Mouse (Mus musculus) lung, postnatal 0 days (tissue): ENCODE data around the gene Gm42417. TPM values are rescaled to one million over a fixed set of nuclear protein-coding genes. Genes with fewer than 3 reads are reported as not detected.

ENCODE experiments used
- ATAC-seq: fragments of 200-750 bp; cut with Nextera tagmentation; 2 replicates; pipeline ENCODE4 v1.8.0; 2017; ENCODE audit warnings: moderate library complexity
- DNase-seq: peaks from one replicate; pipeline ENCODE4 v3.0.0-alpha.2; 2016; ENCODE audit warnings: low spot score
- H3K27ac ChIP-seq: fragments of 300-500 bp; sonication (generic); 2 replicates; pipeline ENCODE4 v1.5.1; 2014; ENCODE audit warnings: antibody characterized with exemption, mild to moderate bottlenecking, low read length, mixed read lengths
- H3K27me3 ChIP-seq: fragments of 300-500 bp; sonication (generic); replicated peaks from 2 replicates; pipeline ENCODE4 v1.6.1; 2014; ENCODE audit warnings: low read length, mixed read lengths; ENCODE audit not compliant: insufficient read depth
- H3K36me3 ChIP-seq: fragments of 300-500 bp; sonication (generic); 2 replicates; pipeline ENCODE4 v1.6.1; 2014; ENCODE audit warnings: low read length, mixed read lengths; ENCODE audit not compliant: insufficient read depth
- H3K4me1 ChIP-seq: fragments of 300-500 bp; sonication (generic); 2 replicates; pipeline ENCODE4 v1.6.1; 2014; ENCODE audit warnings: antibody characterized with exemption, low read depth, low read length, mixed read lengths; ENCODE audit not compliant: insufficient read depth
- H3K4me2 ChIP-seq: fragments of 300-500 bp; sonication (generic); replicated peaks from 2 replicates; pipeline ENCODE4 v1.6.1; 2014; ENCODE audit warnings: low read depth, mild to moderate bottlenecking, low read length, moderate library complexity, mixed read lengths
- H3K4me3 ChIP-seq: fragments of 300-500 bp; sonication (generic); 2 replicates; pipeline ENCODE4 v1.5.1; 2014; ENCODE audit warnings: low read depth, low read length
- H3K9ac ChIP-seq: fragments of 300-500 bp; sonication (generic); replicated peaks from 2 replicates; pipeline ENCODE4 v1.6.1; 2014; ENCODE audit warnings: low read depth, mild to moderate bottlenecking
- H3K9me3 ChIP-seq: fragments of 300-500 bp; sonication (generic); 2 replicates; pipeline ENCODE4 v1.6.1; 2016; ENCODE audit warnings: low read length, mixed read lengths
- CTCF ChIP-seq: IDR thresholded peaks from 2 replicates; pipeline ENCODE4 v1.5.1; 2016; ENCODE audit warnings: antibody characterized with exemption, mild to moderate bottlenecking
- EP300 ChIP-seq: IDR thresholded peaks from 2 replicates; pipeline ENCODE4 v1.6.1; 2016; ENCODE audit warnings: antibody characterized with exemption, mild to moderate bottlenecking, control low read depth
- WGBS: fragments of 180-500 bp; shearing (Covaris S2); extraction: QIAGEN DNeasy Blood & Tissue Kit; methylation state at CpG from one replicate; pipeline ENCODE4 v1.1.7; 2014; 5-methylcytosine and 5-hydroxymethylcytosine counted together
- polyA plus RNA-seq: library from polyadenylated mRNA; unstranded; fragments of >200 nt; fragmentation: Nextera tagmentation; extraction: Ambion mirVana; gene quantifications from 2 replicates; pipeline ENCODE4 v1.2.1, GENCODE M21; 2015

Gene Gm42417
- polyA plus RNA-seq, 1 experiment from 2014 or later: 0.62 TPM

DNA sequence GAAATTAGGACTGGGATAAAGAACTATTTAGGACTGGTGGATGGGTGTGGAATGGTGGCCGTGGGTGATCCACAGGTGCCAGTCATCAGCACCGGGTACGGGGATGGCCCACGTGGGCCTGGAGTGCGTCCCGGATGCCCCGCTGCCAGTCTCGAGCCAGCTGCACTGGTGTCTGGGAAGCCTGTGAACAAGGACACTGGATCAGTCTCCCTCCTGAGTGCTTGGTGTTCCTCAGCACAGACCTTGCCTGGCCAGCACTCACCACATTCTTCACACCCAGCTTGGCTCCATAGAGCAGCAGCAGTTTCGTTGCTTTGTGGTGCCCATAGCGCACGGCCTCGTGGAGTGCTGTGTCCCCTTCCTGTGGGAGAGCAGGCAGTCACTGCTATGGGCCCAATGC, 7.8 kb downstream of the Gm42417 start:
- H3K9ac ChIP-seq: no peak overlapping the region
- WGBS: 85% methylated on average over 12 of the region's 12 CpGs

DNA sequence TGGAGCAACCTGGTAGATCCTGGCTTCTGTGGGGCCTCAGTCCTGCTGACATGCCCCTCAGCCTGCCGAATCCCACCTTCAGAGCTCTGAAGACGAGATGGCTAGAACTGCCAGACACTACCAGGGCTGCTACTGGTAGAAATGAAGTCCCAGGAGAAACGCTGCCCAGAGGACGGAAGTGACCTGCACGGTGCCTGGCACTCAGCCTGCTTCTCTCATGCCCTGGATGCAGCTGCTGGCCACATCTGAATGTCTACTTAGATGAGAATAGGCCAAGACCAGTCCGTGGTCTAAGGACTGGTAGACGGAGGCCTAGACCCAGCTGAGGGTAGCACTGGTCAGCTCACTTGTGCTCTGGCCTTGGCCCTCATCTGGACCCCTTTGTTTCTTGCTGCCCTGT, 8.3 kb downstream of the Gm42417 start:
- no peak for TF ChIP-seq EP300
- no peak for TF ChIP-seq CTCF
- Histone ChIP-seq H3K27ac (no peak overlapping the region), H3K4me3 (no peak overlapping the region), H3K4me2 (no peak overlapping the region), H3K36me3 (no peaks in the 10 kb centered on the region), H3K4me1 (peaks cover 11% of the 10 kb centered on the region; the same call in 1 of the 2 replicates), H3K9ac (no peak overlapping the region), H3K27me3 (no peaks in the 10 kb centered on the region), H3K9me3 (no peaks in the 10 kb centered on the region)
- 92% methylated on average over 7 of the region's 7 CpGs for WGBS
- no peak for ATAC-seq
- DNase-seq: no peak

More for the DNA sequence above, 7.8 kb downstream of the Gm42417 start:
- Histone ChIP-seq H3K9me3 (no peaks in the 10 kb centered on the region), H3K4me1 (peaks cover 11% of the 10 kb centered on the region; the same call in 1 of the 2 replicates), H3K36me3 (no peaks in the 10 kb centered on the region), H3K4me2 (no peak overlapping the region), H3K4me3 (no peak overlapping the region), H3K27me3 (no peaks in the 10 kb centered on the region), H3K27ac (no peak overlapping the region)
- TF ChIP-seq CTCF (no peak), EP300 (no peak)
- DNase-seq (no peak), ATAC-seq (no peak)

DNA sequence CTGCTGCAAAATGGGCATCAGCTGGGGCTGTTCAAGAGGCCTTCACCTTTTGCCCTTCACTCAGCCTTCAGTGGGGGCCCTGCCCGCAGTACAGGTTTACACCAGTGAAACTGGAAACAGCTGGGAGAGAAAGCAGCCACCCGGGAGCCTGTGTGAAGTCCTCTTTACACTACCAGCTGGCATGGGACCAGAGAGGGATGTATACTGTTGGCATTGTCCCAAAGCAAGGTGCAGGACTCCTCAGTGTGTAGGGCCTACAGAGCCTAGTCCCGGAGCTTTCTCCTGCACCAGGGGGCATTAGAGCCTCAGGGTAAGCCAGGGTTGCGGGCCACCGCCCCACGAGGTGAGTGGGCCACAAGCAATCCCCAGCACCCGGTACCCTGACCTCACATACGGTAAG, 8.7 kb downstream of the Gm42417 start:
- ATAC-seq (no peak), DNase-seq (no peak)
- H3K9ac ChIP-seq: no peak overlapping the region
- H3K27me3 ChIP-seq: no peaks in the 10 kb centered on the region
- WGBS: 57% methylated on average over 8 of the region's 8 CpGs
- peaks cover 8% of the 10 kb centered on the region; the same call in 1 of the 2 replicates for H3K4me1 ChIP-seq
- no peak overlapping the region for H3K4me2 ChIP-seq
- H3K4me3 ChIP-seq: no peak overlapping the region
- H3K27ac ChIP-seq: no peak overlapping the region
- H3K9me3 ChIP-seq: no peaks in the 10 kb centered on the region
- no peak for TF ChIP-seq CTCF
- TF ChIP-seq EP300: no peak
- H3K36me3 ChIP-seq: peaks cover 2% of the 10 kb centered on the region; the same call in 1 of the 2 replicates

DNA sequence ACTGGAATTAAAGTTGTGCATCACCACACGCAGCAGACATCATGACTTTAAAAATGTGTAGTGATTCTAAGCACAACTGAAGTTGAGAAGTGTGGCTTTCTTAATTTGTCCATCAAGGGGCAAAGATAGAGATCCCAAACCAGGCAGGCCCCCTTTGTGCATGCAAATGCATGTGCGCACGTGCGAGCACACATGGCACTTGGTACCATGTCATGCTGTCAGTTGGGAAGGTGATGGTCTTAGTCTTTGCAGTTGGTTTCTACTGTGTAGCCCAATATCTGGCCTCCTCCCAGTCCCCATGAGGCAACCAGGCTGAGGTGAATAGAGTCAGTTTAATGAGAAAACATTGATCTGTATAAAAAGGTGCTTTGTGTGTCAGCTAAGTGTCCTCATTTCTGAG, 9.4 kb downstream of the Gm42417 start:
- H3K4me1 ChIP-seq: peaks cover 8% of the 10 kb centered on the region; the same call in 1 of the 2 replicates
- no peaks in the 10 kb centered on the region for H3K27me3 ChIP-seq
- no peak for ATAC-seq
- 92% methylated on average over 4 of the region's 4 CpGs for WGBS
- no peak overlapping the region for H3K9ac ChIP-seq
- no peaks in the 10 kb centered on the region for H3K9me3 ChIP-seq
- no peak overlapping the region for H3K4me3 ChIP-seq
- no peak overlapping the region for H3K27ac ChIP-seq
- no peak overlapping the region for H3K4me2 ChIP-seq
- TF ChIP-seq EP300 (no peak), CTCF (no peak)
- peaks cover 8% of the 10 kb centered on the region; the same call in 1 of the 2 replicates for H3K36me3 ChIP-seq
- DNase-seq: no peak

DNA sequence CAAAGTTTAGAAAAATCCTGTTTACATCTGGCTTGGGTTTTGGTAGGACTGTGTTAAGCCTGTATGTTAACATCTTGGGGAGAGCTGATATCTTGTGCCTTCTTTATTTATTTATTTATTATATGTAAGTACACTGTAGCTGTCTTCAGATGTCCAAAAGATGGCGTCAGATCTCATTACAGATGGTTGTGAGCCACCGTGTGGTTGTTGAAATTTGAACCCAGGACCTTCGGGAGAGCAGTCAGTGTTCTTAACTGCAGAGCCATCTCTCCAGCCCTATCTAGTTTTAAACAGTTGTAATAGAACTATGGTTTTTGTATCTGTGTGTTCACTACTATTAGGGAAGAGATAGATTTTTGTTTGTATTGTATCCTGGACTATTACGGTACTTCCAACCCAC, 10.0 kb downstream of the Gm42417 start:
- H3K27me3 ChIP-seq: no peaks in the 10 kb centered on the region

GRCm38 (mm10) chr1:36528351-36528750, 10.9 kb downstream of the Gm42417 start:
- WGBS: 9% methylated on average over 1 of the region's 1 CpGs
- Histone ChIP-seq H3K36me3 (peaks cover 15% of the 10 kb centered on the region; the same call in 1 of the 2 replicates), H3K27ac (no peak overlapping the region), H3K4me3 (no peak overlapping the region), H3K4me2 (no peak overlapping the region), H3K9me3 (no peaks in the 10 kb centered on the region), H3K9ac (no peak overlapping the region), H3K27me3 (no peaks in the 10 kb centered on the region), H3K4me1 (no peaks in the 10 kb centered on the region; the same call in 1 of the 2 replicates)
- DNase-seq (peak; percentile 68), ATAC-seq (peak; percentile 25; the same call in 1 of the 2 replicates)
- TF ChIP-seq EP300 (no peak), CTCF (no peak)

More for the DNA sequence above, 10.0 kb downstream of the Gm42417 start:
- Histone ChIP-seq H3K36me3 (peaks cover 12% of the 10 kb centered on the region; the same call in 1 of the 2 replicates), H3K27ac (no peak overlapping the region), H3K4me1 (peaks cover 5% of the 10 kb centered on the region; the same call in 1 of the 2 replicates), H3K4me3 (no peak overlapping the region), H3K4me2 (no peak overlapping the region), H3K9me3 (no peaks in the 10 kb centered on the region), H3K9ac (no peak overlapping the region)
- no peak for TF ChIP-seq EP300
- TF ChIP-seq CTCF: no peak
- WGBS: 91% methylated on average over 4 of the region's 4 CpGs
- no peak for DNase-seq
- no peak for ATAC-seq
